Mouse (Mus musculus) CH12.LX (cell line): ENCODE measurements at regions not wholly inside any gene's neighbourhood (a gene's known extent, or its start where the extent isn't known, plus 50 kb on each side); places are given as distances from the start of the nearest gene placed in this dataset.

Experiments used
- CTCF ChIP-seq, 2 experiments: IDR thresholded peaks in 1 of 2; conservative IDR thresholded peaks in 1 of 2; 2 replicates each; pipeline ENCODE4 v1.5.1; 2011 to 2012; ENCODE audit warnings: low read depth in 2 of 2, low read length in 2 of 2, improper control_type of control experiment in 1 of 2, inconsistent platforms in 1 of 2, mild to moderate bottlenecking in 1 of 2, moderate library complexity in 1 of 2
- HCFC1 ChIP-seq: IDR thresholded peaks from 2 replicates; pipeline ENCODE4 v1.6.1; 2012; ENCODE audit warnings: low read depth, mild to moderate bottlenecking, inconsistent platforms, low read length, improper control_type of control experiment
- ZMIZ1 ChIP-seq: IDR thresholded peaks from 2 replicates; pipeline ENCODE4 v1.6.1; 2012; ENCODE audit warnings: low read depth, mild to moderate bottlenecking, inconsistent platforms, low read length, improper control_type of control experiment

DNA sequence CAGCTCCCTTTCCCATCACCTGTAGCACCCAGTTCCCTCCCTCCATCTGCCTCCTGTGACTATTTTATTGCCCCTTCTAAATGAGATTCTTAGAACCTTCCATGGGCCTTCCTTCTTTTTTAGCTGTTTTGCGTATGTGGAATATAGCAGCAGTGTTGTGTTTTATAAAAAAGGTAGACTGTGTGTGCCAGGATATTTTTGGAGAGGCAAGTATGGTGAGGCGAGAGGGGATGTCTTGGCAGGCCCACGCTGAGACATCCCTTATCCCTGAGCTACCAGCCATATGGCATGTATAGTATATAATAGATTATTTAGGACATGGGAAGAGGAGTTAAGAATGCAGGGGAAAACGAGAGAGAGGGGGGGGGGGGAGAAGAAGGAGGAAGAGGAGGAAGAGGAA, 488.4 kb downstream of the Btbd3 start:
- TF ChIP-seq HCFC1 = no peak
- TF ChIP-seq CTCF (conservative IDR thresholded peaks at IDR 0.05 in 1 of 2, IDR thresholded peaks at IDR 0.05 in 1 of 2; ENCODE audit: low read depth in 2 of 2, low read length in 2 of 2) = no peak
- TF ChIP-seq ZMIZ1 = no peak
